Mouse (Mus musculus) megakaryocyte progenitor cell, adult 5-6 weeks (primary cell): ENCODE data around the gene Slc7a4. TPM values are rescaled to one million over a fixed set of nuclear protein-coding genes. Genes with fewer than 3 reads are reported as not detected.
"Not testable (repeated sequence)": the region's sequence is repeated elsewhere in the genome, so short reads cannot be mapped to it uniquely, and the experiment has no call there.

Experiments used
- ATAC-seq: replicated peaks from 2 replicates; pipeline ENCODE4 v1.8.0; 2016; ENCODE audit warnings: mild to moderate bottlenecking, moderate TSS enrichment, inconsistent platforms; ENCODE audit not compliant: poor library complexity
- total RNA-seq, 2 experiments: library from RNA; stranded (forward) in 1 of 2; stranded (reverse) in 1 of 2; fragments of 157-497, 149-512 nt in 1 of 2; fragments of 200-1000 nt in 1 of 2; gene quantifications; 2 replicates each; pipeline versions ENCODE4 v1.2.3 to v1.2.4; 2015 to 2017

The Slc7a4 gene
- total RNA-seq, 2 experiments from 2014 or later: 1.4 to 4.2 TPM

GRCm38 (mm10) chr16:17563580-17563979, 19.4 kb downstream of the Slc7a4 start:
- no peak for ATAC-seq

- peak; percentile 65 for ATAC-seq
Observed at GRCm38 (mm10) chr16:17561751-17562208, 21.2 kb downstream of the Slc7a4 start, which contains the start of gene P2rx6. Gene P2rx6, plus strand, starts transcription at chr16:17561885.

- peak; percentile 42 for ATAC-seq
Observed at GRCm38 (mm10) chr16:17561128-17561750, 21.8 kb downstream of the Slc7a4 start, which contains the start of gene Lrrc74b. Gene Lrrc74b, minus strand, starts transcription at chr16:17561247.

- ATAC-seq: no peak
Observed at GRCm38 (mm10) chr16:17559396-17560027, 23.5 kb downstream of the Slc7a4 start.

- ATAC-seq: no peak
Observed at GRCm38 (mm10) chr16:17558811-17559210, 24.2 kb downstream of the Slc7a4 start.

- ATAC-seq: peak; percentile 47
Observed at GRCm38 (mm10) chr16:17557947-17558480, 25.0 kb downstream of the Slc7a4 start.

GRCm38 (mm10) chr16:17556907-17557306, 26.1 kb downstream of the Slc7a4 start:
- no peak for ATAC-seq

- no peak for ATAC-seq
Observed at GRCm38 (mm10) chr16:17556180-17556579, 26.8 kb downstream of the Slc7a4 start.

GRCm38 (mm10) chr16:17554702-17555101, 28.3 kb downstream of the Slc7a4 start:
- ATAC-seq: not testable (repeated sequence)

GRCm38 (mm10) chr16:17553910-17554685, 28.9 kb downstream of the Slc7a4 start:
- peak; percentile 93 for ATAC-seq

- ATAC-seq: no peak
Observed at GRCm38 (mm10) chr16:17552837-17553236, 30.2 kb downstream of the Slc7a4 start.

- ATAC-seq: no peak
Observed at GRCm38 (mm10) chr16:17542632-17543031, 40.4 kb downstream of the Slc7a4 start.

- ATAC-seq: no peak
Observed at GRCm38 (mm10) chr16:17536584-17536983, 46.4 kb downstream of the Slc7a4 start.

GRCm38 (mm10) chr16:17532676-17533329, 50.2 kb downstream of the Slc7a4 start:
- ATAC-seq: no peak

GRCm38 (mm10) chr16:17532271-17532670, 50.7 kb downstream of the Slc7a4 start:
- ATAC-seq: peak; percentile 42

- peak; percentile 91 for ATAC-seq
Observed at GRCm38 (mm10) chr16:17530640-17531288, 52.2 kb downstream of the Slc7a4 start, which contains the start of gene Thap7. Gene Thap7, minus strand, starts transcription at chr16:17531136.

- ATAC-seq: no peak; the same call in 1 of the 2 replicates
Observed at GRCm38 (mm10) chr16:17529981-17530586, 52.9 kb downstream of the Slc7a4 start.

- ATAC-seq: no peak
Observed at GRCm38 (mm10) chr16:17528276-17528675, 54.7 kb downstream of the Slc7a4 start.

GRCm38 (mm10) chr16:17527606-17528005, 55.4 kb downstream of the Slc7a4 start:
- no peak for ATAC-seq

GRCm38 (mm10) chr16:17526223-17526622, 56.8 kb downstream of the Slc7a4 start:
- no peak for ATAC-seq
